Mouse (Mus musculus): ENCODE results near the gene Slc48a1. TPM values are rescaled to one million over a fixed set of nuclear protein-coding genes. Genes with fewer than 3 reads are reported as not detected.

Slc48a1 gene
- polyA plus RNA-seq, 1 experiment from 2014 or later = 29.2 TPM

- ATAC-seq (ENCODE audit: insufficient read depth, low FRiP score, low TSS enrichment) (no peak), DNase-seq (ENCODE audit: low spot score) (no peak)
- 55% methylated on average over 12 of the region's 12 CpGs for WGBS
- Histone ChIP-seq H3K27me3 (ENCODE audit: control insufficient read depth, insufficient read depth, low read length) (no peaks in the 10 kb centered on the region), H3K27ac (ENCODE audit: low read depth, low read length) (no peak overlapping the region), H3K4me1 (ENCODE audit: control insufficient read depth, insufficient read depth, low read length) (peaks cover 45% of the 10 kb centered on the region), H3K9ac (ENCODE audit: low read length) (no peak overlapping the region), H3K9me3 (ENCODE audit: control insufficient read depth, low read length) (no peaks in the 10 kb centered on the region), H3K4me2 (ENCODE audit: low read depth) (peak overlapping the region; percentile 15; the same call in 1 of the 2 replicates), H3K36me3 (ENCODE audit: control insufficient read depth, insufficient read depth, low read length) (peaks cover 3% of the 10 kb centered on the region; the same call in 1 of the 2 replicates), H3K4me3 (ENCODE audit: low read depth, low read length) (no peak overlapping the region)
Observed at GRCm38 (mm10) chr15:97825941-97826587, 47.7 kb downstream of the Slc48a1 start.

DNA sequence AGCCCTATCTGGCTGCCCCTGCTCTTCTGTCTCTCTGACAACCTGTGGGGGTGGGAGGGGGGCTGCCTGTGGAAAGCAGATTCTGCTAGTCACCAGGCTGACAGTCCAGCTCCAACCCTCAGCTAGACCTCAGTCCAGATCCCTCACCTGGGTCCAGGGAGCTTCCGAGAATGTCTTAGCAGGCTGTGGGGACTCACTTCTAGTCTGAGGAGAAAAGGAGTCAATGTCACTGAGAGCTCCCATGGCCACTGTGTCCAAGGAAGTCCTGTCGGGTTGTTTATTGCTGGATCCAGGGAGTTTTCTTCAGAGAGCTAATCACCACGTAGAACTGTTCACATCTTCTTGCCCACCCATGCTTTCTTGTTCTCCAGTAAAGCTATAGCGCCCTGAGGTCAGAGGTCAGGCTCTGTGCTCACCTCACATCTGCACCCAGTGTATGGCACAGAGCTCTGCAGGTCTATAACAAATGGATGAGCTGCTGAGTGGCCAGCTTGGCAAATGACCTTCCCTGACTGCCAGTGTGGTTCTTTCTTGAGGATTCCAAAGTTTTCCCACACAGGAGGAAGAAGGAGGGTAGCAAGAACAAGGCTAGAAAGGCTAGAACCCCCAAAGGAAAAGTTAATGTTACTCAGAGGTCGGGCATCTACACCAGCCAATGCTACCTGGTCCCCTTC lies 48.4 kb downstream of the Slc48a1 start:
- no peaks in the 10 kb centered on the region for H3K27me3 ChIP-seq (ENCODE audit: control insufficient read depth, insufficient read depth, low read length)
- ATAC-seq (ENCODE audit: insufficient read depth, low FRiP score, low TSS enrichment) (no peak), DNase-seq (ENCODE audit: low spot score) (peak; percentile 5)
- WGBS = 63% methylated on average over 5 of the region's 5 CpGs
- no peak overlapping the region for H3K4me3 ChIP-seq (ENCODE audit: low read depth, low read length)
- no peak overlapping the region for H3K4me2 ChIP-seq (ENCODE audit: low read depth)
- H3K4me1 ChIP-seq (ENCODE audit: control insufficient read depth, insufficient read depth, low read length) = peaks cover 44% of the 10 kb centered on the region
- H3K9ac ChIP-seq (ENCODE audit: low read length) = no peak overlapping the region
- no peak overlapping the region for H3K27ac ChIP-seq (ENCODE audit: low read depth, low read length)
- H3K36me3 ChIP-seq (ENCODE audit: control insufficient read depth, insufficient read depth, low read length) = peaks cover 3% of the 10 kb centered on the region; the same call in 1 of the 2 replicates
- H3K9me3 ChIP-seq (ENCODE audit: control insufficient read depth, low read length) = no peaks in the 10 kb centered on the region

GRCm38 (mm10) chr15:97827401-97827800 lies 49.1 kb downstream of the Slc48a1 start:
- H3K36me3 ChIP-seq (ENCODE audit: control insufficient read depth, insufficient read depth, low read length) = peaks cover 3% of the 10 kb centered on the region; the same call in 1 of the 2 replicates
- no peak for DNase-seq (ENCODE audit: low spot score)
- no peak for ATAC-seq (ENCODE audit: insufficient read depth, low FRiP score, low TSS enrichment)
- no peaks in the 10 kb centered on the region for H3K9me3 ChIP-seq (ENCODE audit: control insufficient read depth, low read length)
- H3K27me3 ChIP-seq (ENCODE audit: control insufficient read depth, insufficient read depth, low read length) = no peaks in the 10 kb centered on the region
- H3K9ac ChIP-seq (ENCODE audit: low read length) = no peak overlapping the region
- no peak overlapping the region for H3K27ac ChIP-seq (ENCODE audit: low read depth, low read length)
- H3K4me2 ChIP-seq (ENCODE audit: low read depth) = no peak overlapping the region
- no peak overlapping the region for H3K4me3 ChIP-seq (ENCODE audit: low read depth, low read length)
- 88% methylated on average over 8 of the region's 8 CpGs for WGBS
- H3K4me1 ChIP-seq (ENCODE audit: control insufficient read depth, insufficient read depth, low read length) = peaks cover 39% of the 10 kb centered on the region

- H3K9ac ChIP-seq (ENCODE audit: low read length) = 0 out of 2 replicates have a peak overlapping the region, but pooled peaks have one; percentile 10
- peak overlapping the region; percentile 44; the same call in 1 of the 2 replicates for H3K27ac ChIP-seq (ENCODE audit: low read depth, low read length)
- DNase-seq (ENCODE audit: low spot score) = peak; percentile 9
- no peak for ATAC-seq (ENCODE audit: insufficient read depth, low FRiP score, low TSS enrichment)
- H3K36me3 ChIP-seq (ENCODE audit: control insufficient read depth, insufficient read depth, low read length) = peaks cover 3% of the 10 kb centered on the region; the same call in 1 of the 2 replicates
- H3K4me2 ChIP-seq (ENCODE audit: low read depth) = peak overlapping the region; percentile 20; the same call in 1 of the 2 replicates
- no peak overlapping the region for H3K4me3 ChIP-seq (ENCODE audit: low read depth, low read length)
- WGBS = 52% methylated on average over 6 of the region's 6 CpGs
- H3K27me3 ChIP-seq (ENCODE audit: control insufficient read depth, insufficient read depth, low read length) = no peaks in the 10 kb centered on the region
- peaks cover 36% of the 10 kb centered on the region for H3K4me1 ChIP-seq (ENCODE audit: control insufficient read depth, insufficient read depth, low read length)
- no peaks in the 10 kb centered on the region for H3K9me3 ChIP-seq (ENCODE audit: control insufficient read depth, low read length)
Observed at GRCm38 (mm10) chr15:97828221-97828842, 50.0 kb downstream of the Slc48a1 start.

DNA sequence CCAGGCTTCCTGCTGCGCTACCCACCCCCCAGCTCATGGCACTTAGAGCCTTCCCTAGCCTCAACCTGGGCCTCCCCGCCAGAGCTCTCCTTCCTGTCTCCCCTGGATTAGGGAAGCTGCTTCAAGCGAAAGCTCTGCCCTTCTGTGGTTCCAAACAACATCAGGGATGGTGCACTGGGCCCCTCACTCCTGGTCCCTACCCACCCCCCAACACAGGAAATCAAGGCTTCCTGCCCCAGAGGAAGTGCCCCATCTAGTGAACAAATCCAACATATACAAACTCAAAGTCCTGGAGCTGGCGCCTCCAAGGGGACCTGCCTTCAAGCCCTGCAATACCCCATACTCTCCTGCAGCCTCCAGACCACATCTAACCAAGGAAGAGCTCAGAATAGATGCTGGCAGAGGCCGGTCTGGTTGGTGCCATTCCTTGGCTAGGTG lies 50.6 kb downstream of the Slc48a1 start:
- no peak for ATAC-seq (ENCODE audit: insufficient read depth, low FRiP score, low TSS enrichment)

GRCm38 (mm10) chr15:97829432-97829831 lies 51.1 kb downstream of the Slc48a1 start:
- DNase-seq (ENCODE audit: low spot score) (peak; percentile 8), ATAC-seq (ENCODE audit: insufficient read depth, low FRiP score, low TSS enrichment) (no peak)
- Histone ChIP-seq H3K9ac (ENCODE audit: low read length) (no peak overlapping the region; the same call in 1 of the 2 replicates), H3K4me3 (ENCODE audit: low read depth, low read length) (no peak overlapping the region), H3K27me3 (ENCODE audit: control insufficient read depth, insufficient read depth, low read length) (no peaks in the 10 kb centered on the region), H3K4me2 (ENCODE audit: low read depth) (peak overlapping the region; percentile 79), H3K36me3 (ENCODE audit: control insufficient read depth, insufficient read depth, low read length) (no peaks in the 10 kb centered on the region), H3K27ac (ENCODE audit: low read depth, low read length) (0 out of 2 replicates have a peak overlapping the region, but pooled peaks have one; percentile 17), H3K9me3 (ENCODE audit: control insufficient read depth, low read length) (no peaks in the 10 kb centered on the region), H3K4me1 (ENCODE audit: control insufficient read depth, insufficient read depth, low read length) (peaks cover 31% of the 10 kb centered on the region)
- WGBS = 54% methylated on average over 2 of the region's 2 CpGs

More for the DNA sequence above, 50.6 kb downstream of the Slc48a1 start:
- Histone ChIP-seq H3K36me3 (ENCODE audit: control insufficient read depth, insufficient read depth, low read length) (peaks cover 3% of the 10 kb centered on the region; the same call in 1 of the 2 replicates), H3K27ac (ENCODE audit: low read depth, low read length) (no peak overlapping the region), H3K9ac (ENCODE audit: low read length) (no peak overlapping the region), H3K4me1 (ENCODE audit: control insufficient read depth, insufficient read depth, low read length) (peaks cover 31% of the 10 kb centered on the region), H3K4me3 (ENCODE audit: low read depth, low read length) (no peak overlapping the region), H3K27me3 (ENCODE audit: control insufficient read depth, insufficient read depth, low read length) (no peaks in the 10 kb centered on the region), H3K9me3 (ENCODE audit: control insufficient read depth, low read length) (no peaks in the 10 kb centered on the region), H3K4me2 (ENCODE audit: low read depth) (peak overlapping the region; percentile 79; the same call in 1 of the 2 replicates)
- 72% methylated on average over 5 of the region's 5 CpGs for WGBS
- peak; percentile 11 for DNase-seq (ENCODE audit: low spot score)

DNA sequence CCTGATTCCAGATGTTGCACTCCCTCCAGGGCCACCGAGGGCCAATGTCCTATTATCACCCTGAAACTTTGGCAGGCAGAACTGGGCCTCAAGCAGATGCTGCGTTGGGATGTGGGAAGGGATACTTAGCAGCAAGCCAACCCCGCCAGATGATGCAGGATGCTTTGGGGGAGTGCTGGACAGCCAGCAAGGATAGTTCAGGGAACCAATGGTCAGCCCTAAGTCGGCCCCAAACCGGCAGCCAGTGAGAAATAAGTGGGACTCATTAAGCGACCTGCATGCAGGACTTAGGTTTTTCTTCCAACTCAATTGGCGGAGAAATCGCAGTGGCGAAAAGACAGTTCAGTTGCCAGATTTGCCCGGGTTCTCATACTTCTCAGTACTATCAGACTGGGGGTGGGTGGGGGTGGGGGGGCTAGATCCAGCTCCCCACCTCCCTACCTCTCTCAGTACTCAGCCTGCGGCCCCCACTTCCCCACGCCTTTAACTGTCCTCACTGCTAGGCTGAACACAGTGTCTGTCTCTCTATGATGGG lies 52.0 kb downstream of the Slc48a1 start:
- H3K4me1 ChIP-seq (ENCODE audit: control insufficient read depth, insufficient read depth, low read length) = peaks cover 26% of the 10 kb centered on the region
- no peaks in the 10 kb centered on the region for H3K27me3 ChIP-seq (ENCODE audit: control insufficient read depth, insufficient read depth, low read length)
- no peaks in the 10 kb centered on the region for H3K36me3 ChIP-seq (ENCODE audit: control insufficient read depth, insufficient read depth, low read length)
- H3K27ac ChIP-seq (ENCODE audit: low read depth, low read length) = peak overlapping the region; percentile 93
- H3K9ac ChIP-seq (ENCODE audit: low read length) = peak overlapping the region; percentile 97
- H3K9me3 ChIP-seq (ENCODE audit: control insufficient read depth, low read length) = no peaks in the 10 kb centered on the region
- peak overlapping the region; percentile 93 for H3K4me3 ChIP-seq (ENCODE audit: low read depth, low read length)
- ATAC-seq (ENCODE audit: insufficient read depth, low FRiP score, low TSS enrichment) = peak; percentile 17; the same call in 1 of the 2 replicates
- peak overlapping the region; percentile 79 for H3K4me2 ChIP-seq (ENCODE audit: low read depth)
- DNase-seq (ENCODE audit: low spot score) = no peak
- 14% methylated on average over 12 of the region's 12 CpGs for WGBS

DNA sequence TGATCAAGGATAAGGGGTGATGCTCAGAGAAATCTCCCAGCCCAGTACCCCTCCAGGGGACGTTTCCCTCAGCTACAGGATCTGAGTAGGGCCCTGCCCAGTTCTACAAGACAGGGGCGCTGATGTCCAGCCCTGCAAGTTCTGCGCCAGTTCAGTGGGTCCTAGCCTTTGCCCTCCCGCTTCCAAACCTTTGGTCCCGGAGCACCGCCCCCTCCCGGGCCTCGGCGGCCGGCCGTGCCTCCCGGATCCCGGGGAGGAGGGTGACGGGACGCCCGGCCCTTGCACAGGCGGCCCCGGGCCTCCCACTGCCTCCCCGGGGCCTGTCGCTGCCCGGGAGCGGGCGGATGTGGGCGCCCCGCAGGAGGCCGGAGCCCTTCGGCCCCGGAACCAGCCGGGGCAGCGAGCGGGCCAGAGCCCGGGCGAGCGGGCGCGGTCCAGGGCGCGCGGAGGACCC lies 52.5 kb downstream of the Slc48a1 start:
- 0% methylated on average over 26 of the region's 39 CpGs for WGBS
- peak; percentile 48 for DNase-seq (ENCODE audit: low spot score)
- H3K4me2 ChIP-seq (ENCODE audit: low read depth) = peak overlapping the region; percentile 79
- peak overlapping the region; percentile 93 for H3K27ac ChIP-seq (ENCODE audit: low read depth, low read length)
- H3K4me3 ChIP-seq (ENCODE audit: low read depth, low read length) = peak overlapping the region; percentile 93
- H3K9ac ChIP-seq (ENCODE audit: low read length) = peak overlapping the region; percentile 97
- ATAC-seq (ENCODE audit: insufficient read depth, low FRiP score, low TSS enrichment) = peak; percentile 51; the same call in 1 of the 2 replicates
- peaks cover 21% of the 10 kb centered on the region for H3K4me1 ChIP-seq (ENCODE audit: control insufficient read depth, insufficient read depth, low read length)
- no peaks in the 10 kb centered on the region for H3K9me3 ChIP-seq (ENCODE audit: control insufficient read depth, low read length)
- no peaks in the 10 kb centered on the region for H3K27me3 ChIP-seq (ENCODE audit: control insufficient read depth, insufficient read depth, low read length)
- no peaks in the 10 kb centered on the region for H3K36me3 ChIP-seq (ENCODE audit: control insufficient read depth, insufficient read depth, low read length)

Measured in neural tube, embryonic 11.5 days (tissue).